Mouse (Mus musculus) lung, postnatal 0 days (tissue): ENCODE measurements around the gene Pttg1ip.

Source experiments
- CTCF ChIP-seq: IDR thresholded peaks from 2 replicates; pipeline ENCODE4 v1.5.1; 2016; ENCODE audit warnings: antibody characterized with exemption, mild to moderate bottlenecking
- EP300 ChIP-seq: IDR thresholded peaks from 2 replicates; pipeline ENCODE4 v1.6.1; 2016; ENCODE audit warnings: antibody characterized with exemption, mild to moderate bottlenecking, control low read depth

DNA sequence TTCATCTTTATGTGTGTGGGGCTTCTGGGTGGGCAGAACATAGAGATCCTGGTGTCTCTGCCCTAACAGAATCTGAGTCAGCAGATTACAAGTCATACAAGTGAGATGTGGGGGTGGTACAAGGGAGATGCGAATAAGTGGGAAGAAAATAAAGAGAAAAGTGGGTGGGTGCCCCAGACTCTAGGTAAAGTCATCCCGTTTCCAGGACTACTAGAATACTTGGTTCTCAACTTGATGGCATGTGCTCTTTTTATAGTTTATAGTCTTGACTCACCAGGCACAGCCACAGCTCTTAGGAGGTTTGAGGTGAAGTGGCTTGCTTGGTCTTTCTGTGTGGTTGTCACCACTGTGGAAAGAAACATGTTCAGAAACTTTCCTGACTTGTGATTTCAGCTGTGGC is 14.5 kb downstream of the Pttg1ip start:
- TF ChIP-seq EP300 (no peak), CTCF (no peak)
